Mouse (Mus musculus) myocyte (in vitro differentiated cells): ENCODE data around the gene Casp7.

Source experiments
- CEBPB ChIP-seq: IDR thresholded peaks from 2 replicates; pipeline ENCODE4 v1.6.1; 2011; ENCODE audit warnings: mild to moderate bottlenecking, moderate library complexity; ENCODE audit not compliant: poor library complexity, insufficient read depth, severe bottlenecking
- E2F4 ChIP-seq: IDR thresholded peaks from one replicate; pipeline ENCODE4 v1.6.1; 2011; ENCODE audit warnings: mild to moderate bottlenecking, control low read depth, moderate library complexity; ENCODE audit not compliant: insufficient read depth
- MAX ChIP-seq: IDR thresholded peaks from one replicate; pipeline ENCODE4 v1.6.1; 2011; ENCODE audit warnings: low read depth, mild to moderate bottlenecking, control low read depth
- MYOD1 ChIP-seq, 3 experiments: IDR thresholded peaks; one replicate each; pipeline ENCODE4 v1.6.1; 2011; ENCODE audit warnings: control low read depth in 2 of 3, low read depth in 2 of 3, mild to moderate bottlenecking in 2 of 3, moderate library complexity in 1 of 3; ENCODE audit not compliant: insufficient read length in 2 of 3, control insufficient read depth in 1 of 3
- MYOG ChIP-seq, 3 experiments: IDR thresholded peaks; one replicate each; pipeline ENCODE4 v1.6.1; 2011; ENCODE audit warnings: control low read depth in 2 of 3, low read depth in 2 of 3, mild to moderate bottlenecking in 2 of 3; ENCODE audit not compliant: insufficient read length in 2 of 3, control insufficient read depth in 1 of 3, insufficient read depth in 1 of 3
- POLR2A ChIP-seq: IDR thresholded peaks from one replicate; pipeline ENCODE4 v1.6.1; 2011; ENCODE audit warnings: low read depth, mild to moderate bottlenecking, control low read depth, moderate library complexity; ENCODE audit not compliant: insufficient read length
- POLR2AphosphoS2 ChIP-seq: IDR thresholded peaks from one replicate; pipeline ENCODE4 v1.6.1; 2011; ENCODE audit warnings: low read depth, control low read depth; ENCODE audit not compliant: insufficient read length
- REST ChIP-seq: IDR thresholded peaks from one replicate; pipeline ENCODE4 v1.6.1; 2011; ENCODE audit warnings: mild to moderate bottlenecking, control low read depth, moderate library complexity; ENCODE audit not compliant: insufficient read depth, insufficient read length
- SRF ChIP-seq: IDR thresholded peaks from one replicate; pipeline ENCODE4 v1.6.1; 2011; ENCODE audit warnings: low read depth; ENCODE audit not compliant: control insufficient read depth, insufficient read length
- TCF12 ChIP-seq: IDR thresholded peaks from one replicate; pipeline ENCODE4 v1.6.1; 2011; ENCODE audit warnings: mild to moderate bottlenecking, control low read depth; ENCODE audit not compliant: poor library complexity, insufficient read depth, severe bottlenecking
- TCF3 ChIP-seq: IDR thresholded peaks from one replicate; pipeline ENCODE4 v1.6.1; 2011; ENCODE audit warnings: low read depth, control low read depth; ENCODE audit not compliant: insufficient read length
- USF1 ChIP-seq: IDR thresholded peaks from one replicate; pipeline ENCODE4 v1.6.1; 2011; ENCODE audit warnings: low read depth, mild to moderate bottlenecking, control low read depth, moderate library complexity

- TF ChIP-seq POLR2A (no peak), TCF12 (no peak), MAX (no peak), POLR2AphosphoS2 (no peak), TCF3 (no peak), USF1 (no peak), E2F4 (no peak), REST (no peak), MYOD1 (IDR thresholded peaks at IDR 0.05; ENCODE audit: control insufficient read depth in 1 of 3, insufficient read length in 2 of 3, low read depth in 2 of 3) (no peak), MYOG (IDR thresholded peaks at IDR 0.05; ENCODE audit: control insufficient read depth in 1 of 3, insufficient read depth in 1 of 3, insufficient read length in 2 of 3, low read depth in 2 of 3) (no peak), CEBPB (no peak), SRF (no peak)
These were observed 42.1 kb downstream of the Casp7 start for GRCm38 (mm10) chr19:56439072-56439434.
